Mouse (Mus musculus): ENCODE results near the gene Ypel2. TPM values are rescaled to one million over a fixed set of nuclear protein-coding genes. Genes with fewer than 3 reads are reported as not detected.

Ypel2 gene
- polyA plus RNA-seq, 1 experiment: 10.4 TPM

DNA sequence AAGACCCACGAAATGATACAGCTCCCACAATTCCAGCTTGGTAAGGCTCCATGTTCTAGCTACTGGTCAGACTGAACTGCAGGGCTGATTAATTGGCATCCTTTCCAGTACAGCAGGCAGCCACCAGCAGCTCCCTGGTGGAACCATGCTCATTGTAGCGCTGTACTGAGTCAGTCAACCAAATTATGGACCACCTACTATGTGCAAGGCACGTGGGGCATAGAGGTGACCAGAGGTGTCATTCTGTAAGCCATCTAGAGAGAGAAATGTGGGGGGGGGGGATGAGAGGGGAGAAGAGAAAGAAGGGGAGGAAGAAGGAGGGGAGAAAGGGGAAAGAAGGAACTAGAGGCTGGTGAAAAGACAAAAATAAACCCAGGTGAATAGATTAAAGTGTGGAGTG lies 68.9 kb downstream of the Ypel2 start:
- Histone ChIP-seq H3K4me1 (ENCODE audit: control insufficient read depth, insufficient read depth, low read length) (peaks cover 10% of the 10 kb centered on the region; the same call in 1 of the 2 replicates), H3K27ac (ENCODE audit: insufficient read depth, low read length) (no peak overlapping the region), H3K4me3 (ENCODE audit: insufficient read depth, low read length) (no peak overlapping the region)
- TF ChIP-seq CTCF (IDR thresholded peaks at IDR 0.05; ENCODE audit: borderline replicate concordance, insufficient read depth, low read length): no peak
- no peak for TF ChIP-seq POLR2A (IDR thresholded peaks at IDR 0.05; ENCODE audit: low read depth, low read length)

DNA sequence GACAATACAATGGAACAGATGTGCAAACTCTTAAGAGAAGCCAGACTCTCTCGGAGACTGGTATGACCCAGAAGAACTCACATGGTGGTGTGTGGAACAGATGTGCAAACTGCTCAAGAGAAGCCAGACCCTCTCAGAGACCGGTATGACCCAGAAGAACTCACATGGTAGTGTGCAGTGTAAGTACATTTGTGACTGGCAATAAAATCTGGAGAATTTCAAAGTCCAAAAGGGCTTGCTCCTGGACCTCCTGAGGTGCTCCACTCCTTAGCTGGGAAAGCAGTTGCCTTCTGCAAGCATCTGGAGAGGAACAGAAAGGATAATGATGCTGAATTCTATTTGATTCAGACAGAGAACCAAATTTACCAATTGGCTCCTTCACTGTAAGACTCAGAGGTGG lies 69.9 kb downstream of the Ypel2 start:
- no peak for TF ChIP-seq POLR2A (IDR thresholded peaks at IDR 0.05; ENCODE audit: low read depth, low read length)
- H3K27ac ChIP-seq (ENCODE audit: insufficient read depth, low read length): no peak overlapping the region
- H3K4me1 ChIP-seq (ENCODE audit: control insufficient read depth, insufficient read depth, low read length): peaks cover 13% of the 10 kb centered on the region; the same call in 1 of the 2 replicates
- no peak overlapping the region for H3K4me3 ChIP-seq (ENCODE audit: insufficient read depth, low read length)

DNA sequence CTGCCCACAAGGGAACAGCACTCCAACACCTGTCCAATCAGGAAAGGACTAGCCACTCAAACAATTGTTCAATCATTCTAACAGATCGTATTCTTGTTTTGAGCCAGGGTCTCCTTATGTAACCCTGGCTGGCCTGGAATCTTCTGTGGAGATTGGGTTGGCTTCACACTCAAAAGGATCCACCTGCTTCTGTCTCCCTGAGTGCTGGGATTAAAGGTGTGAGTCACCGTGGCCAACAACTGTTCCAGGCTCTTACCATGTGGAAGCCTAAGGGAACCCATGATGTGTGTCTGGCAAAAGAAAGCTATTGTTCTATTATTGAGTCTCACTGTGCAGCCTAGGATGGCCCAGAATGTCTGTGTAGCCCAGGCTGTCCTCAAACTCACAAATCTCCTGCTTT lies 71.5 kb downstream of the Ypel2 start:
- TF ChIP-seq CTCF (IDR thresholded peaks at IDR 0.05; ENCODE audit: borderline replicate concordance, insufficient read depth, low read length): no peak
- TF ChIP-seq POLR2A (IDR thresholded peaks at IDR 0.05; ENCODE audit: low read depth, low read length): no peak
- H3K4me3 ChIP-seq (ENCODE audit: insufficient read depth, low read length): no peak overlapping the region
- peaks cover 13% of the 10 kb centered on the region; the same call in 1 of the 2 replicates for H3K4me1 ChIP-seq (ENCODE audit: control insufficient read depth, insufficient read depth, low read length)
- H3K27ac ChIP-seq (ENCODE audit: insufficient read depth, low read length): no peak overlapping the region

DNA sequence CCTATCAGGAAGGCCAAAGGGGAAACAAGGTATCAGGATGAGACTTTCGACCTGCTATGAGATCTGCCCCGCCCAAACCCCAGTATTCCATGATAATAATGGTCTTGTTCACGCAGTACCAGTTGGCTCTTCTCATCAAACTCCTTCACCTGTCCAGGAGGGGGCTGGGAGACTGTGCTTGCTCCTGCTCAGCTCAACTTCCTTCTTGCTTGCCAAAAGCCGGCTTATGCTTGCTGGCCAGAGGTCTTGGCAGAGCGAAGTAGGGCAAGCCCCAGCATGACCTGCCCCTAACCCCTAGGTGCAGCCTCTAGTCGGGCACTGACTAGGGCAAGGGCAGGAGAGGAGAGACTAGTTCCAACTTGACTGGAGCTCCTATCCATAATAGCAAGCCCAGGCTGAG lies 72.2 kb downstream of the Ypel2 start:
- Histone ChIP-seq H3K4me3 (ENCODE audit: insufficient read depth, low read length) (no peak overlapping the region), H3K27ac (ENCODE audit: insufficient read depth, low read length) (no peak overlapping the region)
- TF ChIP-seq CTCF (IDR thresholded peaks at IDR 0.05; ENCODE audit: borderline replicate concordance, insufficient read depth, low read length) (no peak), POLR2A (IDR thresholded peaks at IDR 0.05; ENCODE audit: low read depth, low read length) (no peak)

DNA sequence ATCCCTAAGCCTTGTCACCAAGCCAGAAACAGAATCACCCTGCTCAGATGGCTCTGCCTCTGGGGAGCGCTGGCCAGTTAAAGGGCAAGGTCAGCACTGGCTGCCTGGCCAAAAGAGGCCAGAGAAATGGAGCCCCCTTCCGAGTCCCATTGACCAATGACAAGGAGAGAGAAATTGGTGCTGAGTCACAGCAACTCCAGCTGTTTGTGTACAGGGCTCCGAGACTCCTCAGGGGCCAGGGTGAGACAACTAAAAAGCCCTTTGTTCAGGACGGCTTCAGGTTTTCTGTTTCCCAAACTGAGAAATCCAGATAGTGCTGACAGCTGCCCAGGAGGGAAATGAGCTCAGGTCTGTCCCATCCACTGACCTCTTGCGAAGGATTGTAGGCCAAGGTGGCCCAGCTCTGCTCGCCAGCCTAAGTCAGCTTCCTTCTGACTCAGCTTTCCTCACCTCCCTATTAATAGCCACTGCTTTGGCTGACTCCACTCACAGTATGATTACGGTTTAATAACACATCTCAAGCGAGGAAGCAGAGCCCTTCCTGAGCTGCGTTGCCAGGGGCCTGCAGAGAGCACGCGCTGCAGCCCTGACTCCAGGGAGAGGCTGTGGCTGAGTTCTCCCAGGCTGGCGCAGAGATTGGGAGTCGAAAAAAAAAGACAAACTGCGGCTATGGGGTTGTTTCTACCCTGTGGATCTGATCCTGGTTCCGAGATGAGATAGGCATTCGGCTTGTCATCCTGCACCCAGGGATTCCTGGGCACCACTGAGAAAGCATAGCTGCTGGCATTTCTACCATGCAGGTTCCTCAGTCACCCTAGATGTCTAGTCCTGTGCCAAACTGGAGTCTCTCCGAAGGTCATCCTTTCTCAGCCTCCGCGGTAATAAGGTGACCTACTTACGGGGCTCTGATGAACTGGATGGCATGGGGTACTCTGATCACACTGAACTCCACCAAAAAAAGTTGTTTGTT lies 73.1 kb downstream of the Ypel2 start:
- Histone ChIP-seq H3K4me3 (ENCODE audit: insufficient read depth, low read length) (no peak overlapping the region), H3K4me1 (ENCODE audit: control insufficient read depth, insufficient read depth, low read length) (peaks cover 13% of the 10 kb centered on the region; the same call in 1 of the 2 replicates), H3K27ac (ENCODE audit: insufficient read depth, low read length) (peak overlapping the region; percentile 69)
- TF ChIP-seq CTCF (IDR thresholded peaks at IDR 0.05; ENCODE audit: borderline replicate concordance, insufficient read depth, low read length): no peak
- peak; percentile 34; the same call in 1 of the 2 replicates for TF ChIP-seq POLR2A (IDR thresholded peaks at IDR 0.05; ENCODE audit: low read depth, low read length)

More for the DNA sequence above, 72.2 kb downstream of the Ypel2 start:
- peaks cover 13% of the 10 kb centered on the region; the same call in 1 of the 2 replicates for H3K4me1 ChIP-seq (ENCODE audit: control insufficient read depth, insufficient read depth, low read length)

DNA sequence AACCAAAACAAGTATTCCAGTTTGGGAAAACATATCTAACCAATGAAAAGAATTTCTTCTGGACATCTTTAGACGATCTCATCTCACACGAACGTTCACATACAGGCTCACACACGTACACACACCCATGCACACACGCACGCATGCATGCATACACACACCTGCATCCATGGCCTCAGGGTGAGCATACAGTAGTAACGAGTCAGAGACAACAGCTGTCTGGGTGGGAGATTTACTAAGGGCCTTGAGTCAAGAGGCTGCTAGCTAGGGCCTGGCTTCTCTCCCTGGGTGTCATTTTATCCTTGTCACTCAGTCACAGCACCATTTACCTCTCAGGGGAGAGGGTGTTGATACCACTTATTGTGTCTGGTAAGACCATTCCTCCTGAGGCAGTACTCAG lies 74.0 kb downstream of the Ypel2 start:
- no peak for TF ChIP-seq CTCF (IDR thresholded peaks at IDR 0.05; ENCODE audit: borderline replicate concordance, insufficient read depth, low read length)
- TF ChIP-seq POLR2A (IDR thresholded peaks at IDR 0.05; ENCODE audit: low read depth, low read length): no peak
- Histone ChIP-seq H3K4me1 (ENCODE audit: control insufficient read depth, insufficient read depth, low read length) (peaks cover 13% of the 10 kb centered on the region; the same call in 1 of the 2 replicates), H3K4me3 (ENCODE audit: insufficient read depth, low read length) (no peak overlapping the region), H3K27ac (ENCODE audit: insufficient read depth, low read length) (no peak overlapping the region)

DNA sequence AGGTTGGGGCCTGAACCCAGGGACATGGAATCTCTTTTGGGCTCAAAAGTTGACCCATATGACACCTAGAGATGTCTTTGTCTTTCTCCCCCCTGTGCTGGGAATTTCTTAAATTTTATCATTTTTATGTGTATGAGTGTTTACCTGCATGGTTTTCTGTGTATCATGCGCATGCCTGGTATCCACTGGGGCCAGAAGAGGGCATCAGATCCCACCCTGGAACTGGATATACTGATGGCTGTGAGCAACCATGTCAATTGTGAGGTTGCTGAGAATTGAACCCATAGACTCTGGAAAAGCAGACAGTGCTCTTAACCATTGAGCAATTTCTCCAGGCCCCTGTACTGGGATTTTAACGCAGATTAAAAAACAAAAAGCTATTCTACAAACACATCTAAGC lies 76.0 kb downstream of the Ypel2 start:
- Histone ChIP-seq H3K27ac (ENCODE audit: insufficient read depth, low read length) (no peak overlapping the region), H3K4me3 (ENCODE audit: insufficient read depth, low read length) (no peak overlapping the region), H3K4me1 (ENCODE audit: control insufficient read depth, insufficient read depth, low read length) (peaks cover 13% of the 10 kb centered on the region; the same call in 1 of the 2 replicates)
- no peak for TF ChIP-seq CTCF (IDR thresholded peaks at IDR 0.05; ENCODE audit: borderline replicate concordance, insufficient read depth, low read length)
- TF ChIP-seq POLR2A (IDR thresholded peaks at IDR 0.05; ENCODE audit: low read depth, low read length): no peak

DNA sequence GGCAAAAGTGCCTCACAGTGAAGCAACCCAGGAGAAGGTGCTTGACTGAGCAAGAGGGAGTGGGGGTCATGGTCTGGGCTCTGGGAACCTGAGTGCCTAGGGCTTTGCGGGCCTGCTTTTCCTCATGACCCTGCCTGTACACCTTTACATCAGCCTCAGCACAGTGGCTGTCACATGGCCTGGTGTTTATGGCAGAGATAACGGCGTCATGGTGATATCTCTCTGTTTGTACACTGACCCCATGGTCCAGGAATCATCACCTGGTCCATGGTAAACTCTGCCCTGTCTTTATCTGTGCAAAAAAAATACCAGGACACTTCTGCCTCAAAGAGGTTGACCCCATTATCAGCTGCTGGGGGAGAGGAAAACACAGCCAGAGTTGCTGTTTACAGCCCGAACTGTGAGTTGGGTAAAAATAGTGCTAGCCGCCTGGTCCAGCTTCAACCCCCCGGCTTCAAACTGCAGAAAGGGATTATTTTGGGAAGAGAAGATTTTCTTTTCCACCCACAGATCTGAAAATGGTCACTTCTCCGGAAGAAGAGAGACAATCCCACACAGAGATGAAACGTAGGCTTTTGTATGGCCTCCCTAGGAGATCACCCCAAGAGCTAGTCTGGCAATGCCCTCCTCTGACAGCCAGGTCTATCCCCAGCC lies 76.8 kb downstream of the Ypel2 start:
- Histone ChIP-seq H3K4me3 (ENCODE audit: insufficient read depth, low read length) (no peak overlapping the region), H3K4me1 (ENCODE audit: control insufficient read depth, insufficient read depth, low read length) (peaks cover 13% of the 10 kb centered on the region; the same call in 1 of the 2 replicates), H3K27ac (ENCODE audit: insufficient read depth, low read length) (no peak overlapping the region)
- TF ChIP-seq CTCF (IDR thresholded peaks at IDR 0.05; ENCODE audit: borderline replicate concordance, insufficient read depth, low read length): no peak
- TF ChIP-seq POLR2A (IDR thresholded peaks at IDR 0.05; ENCODE audit: low read depth, low read length): no peak

DNA sequence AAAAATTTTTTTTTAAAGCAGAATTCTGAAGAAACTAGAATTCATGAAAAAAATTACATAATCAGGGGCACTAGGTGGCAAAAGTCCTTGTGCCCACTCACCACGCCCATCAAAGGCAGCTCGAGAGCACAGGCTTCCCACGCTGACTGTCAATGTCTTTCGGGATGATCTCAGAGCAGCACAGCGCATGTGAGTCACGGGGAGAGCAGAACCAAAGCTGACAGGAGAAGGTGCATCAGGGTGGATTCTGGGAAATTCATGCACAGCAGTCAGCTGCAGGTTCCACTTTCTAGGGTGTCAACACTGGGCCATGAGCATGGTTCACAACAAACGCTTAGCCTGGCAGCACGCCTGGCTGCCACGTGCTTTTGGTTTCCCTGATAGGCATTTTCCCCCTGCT lies 79.2 kb downstream of the Ypel2 start:
- Histone ChIP-seq H3K4me3 (ENCODE audit: insufficient read depth, low read length) (no peak overlapping the region), H3K27ac (ENCODE audit: insufficient read depth, low read length) (no peak overlapping the region), H3K4me1 (ENCODE audit: control insufficient read depth, insufficient read depth, low read length) (no peaks in the 10 kb centered on the region)
- TF ChIP-seq POLR2A (IDR thresholded peaks at IDR 0.05; ENCODE audit: low read depth, low read length): no peak
- TF ChIP-seq CTCF (IDR thresholded peaks at IDR 0.05; ENCODE audit: borderline replicate concordance, insufficient read depth, low read length): no peak

DNA sequence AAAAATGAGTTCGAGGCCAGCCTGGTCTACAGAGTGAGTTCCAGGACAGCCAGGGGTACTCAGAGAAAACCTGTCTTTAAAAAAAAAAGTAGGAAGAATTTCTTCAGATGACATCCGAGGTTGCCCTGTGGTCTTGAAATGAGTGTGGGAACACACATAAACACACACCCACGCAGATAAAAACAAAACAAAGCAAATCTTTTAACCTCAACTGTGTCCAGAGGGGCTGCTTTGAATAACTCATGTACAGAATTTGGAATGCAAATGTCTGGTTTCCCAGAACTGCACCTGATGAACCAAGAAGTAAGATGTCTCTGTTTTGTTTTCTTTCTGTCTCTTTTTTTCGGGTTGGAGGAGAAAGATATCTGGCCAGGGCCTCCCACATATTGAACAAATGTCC lies 83.3 kb downstream of the Ypel2 start:
- no peak for TF ChIP-seq POLR2A (IDR thresholded peaks at IDR 0.05; ENCODE audit: low read depth, low read length)
- no peak for TF ChIP-seq CTCF (IDR thresholded peaks at IDR 0.05; ENCODE audit: borderline replicate concordance, insufficient read depth, low read length)
- H3K4me3 ChIP-seq (ENCODE audit: insufficient read depth, low read length): no peak overlapping the region
- H3K27ac ChIP-seq (ENCODE audit: insufficient read depth, low read length): no peak overlapping the region
- H3K4me1 ChIP-seq (ENCODE audit: control insufficient read depth, insufficient read depth, low read length): no peaks in the 10 kb centered on the region
